Mouse (Mus musculus) midbrain, embryonic 15.5 days (tissue): ENCODE data around the gene Mdk. TPM values are rescaled to one million over a fixed set of nuclear protein-coding genes. Genes with fewer than 3 reads are reported as not detected.

Source experiments
- ATAC-seq: fragments of 200-750 bp; cut with Nextera tagmentation; replicated peaks from 2 replicates; pipeline ENCODE4 v1.8.0; 2017; ENCODE audit warnings: moderate TSS enrichment
- H3K27ac ChIP-seq: fragments of 300-500 bp; sonication (generic); 2 replicates; pipeline ENCODE4 v1.5.1; 2015; ENCODE audit warnings: mild to moderate bottlenecking, inconsistent platforms
- H3K27me3 ChIP-seq: fragments of 300-500 bp; sonication (generic); replicated peaks from 2 replicates; pipeline ENCODE4 v1.6.1; 2015; ENCODE audit warnings: inconsistent platforms
- H3K36me3 ChIP-seq: fragments of 300-500 bp; sonication (generic); replicated peaks from 2 replicates; pipeline ENCODE4 v1.6.1; 2015; ENCODE audit warnings: inconsistent platforms
- H3K4me1 ChIP-seq: fragments of 300-500 bp; sonication (generic); 2 replicates; pipeline ENCODE4 v1.6.1; 2015; ENCODE audit warnings: inconsistent platforms
- H3K4me2 ChIP-seq: fragments of 300-500 bp; sonication (generic); 2 replicates; pipeline ENCODE4 v1.6.1; 2015; ENCODE audit warnings: inconsistent platforms, mild to moderate bottlenecking, moderate library complexity
- H3K4me3 ChIP-seq: fragments of 300-500 bp; sonication (generic); 2 replicates; pipeline ENCODE4 v1.5.1; 2015; ENCODE audit warnings: mild to moderate bottlenecking, inconsistent platforms
- H3K9ac ChIP-seq: fragments of 300-500 bp; sonication (generic); 2 replicates; pipeline ENCODE4 v1.6.1; 2015; ENCODE audit warnings: mild to moderate bottlenecking, inconsistent platforms
- H3K9me3 ChIP-seq: fragments of 300-500 bp; sonication (generic); 2 replicates; pipeline ENCODE4 v1.6.1; 2016; ENCODE audit warnings: inconsistent platforms
- WGBS: fragments of 180-500 bp; shearing (Covaris S2); methylation state at CpG from one replicate; pipeline ENCODE4 v1.1.7; 2015; ENCODE audit warnings: mixed read lengths; 5-methylcytosine and 5-hydroxymethylcytosine counted together
- polyA plus RNA-seq: library from polyadenylated mRNA; unstranded; fragments of >200 nt; fragmentation: Nextera tagmentation; extraction: Ambion mirVana; gene quantifications from 2 replicates; pipeline ENCODE4 v1.2.1, GENCODE M21; 2015

Gene Mdk
- polyA plus RNA-seq, 1 experiment from 2014 or later: 132 TPM

GRCm38 (mm10) chr2:91955121-91955591 is 23.1 kb upstream of the Mdk start:
- WGBS: 85% methylated on average over 4 of the region's 4 CpGs
- Histone ChIP-seq H3K4me1 (peaks cover 18% of the 10 kb centered on the region), H3K36me3 (no peaks in the 10 kb centered on the region), H3K9me3 (no peaks in the 10 kb centered on the region), H3K9ac (no peak overlapping the region), H3K4me3 (no peak overlapping the region), H3K4me2 (no peak overlapping the region), H3K27ac (no peak overlapping the region), H3K27me3 (no peaks in the 10 kb centered on the region)
- ATAC-seq: no peak

GRCm38 (mm10) chr2:91953825-91954224 is 21.7 kb upstream of the Mdk start:
- Histone ChIP-seq H3K36me3 (no peaks in the 10 kb centered on the region), H3K4me2 (no peak overlapping the region), H3K27me3 (no peaks in the 10 kb centered on the region), H3K9me3 (no peaks in the 10 kb centered on the region), H3K4me1 (peaks cover 31% of the 10 kb centered on the region), H3K27ac (no peak overlapping the region), H3K4me3 (no peak overlapping the region), H3K9ac (no peak overlapping the region)
- no peak for ATAC-seq
- 26% methylated on average over 5 of the region's 5 CpGs for WGBS

DNA sequence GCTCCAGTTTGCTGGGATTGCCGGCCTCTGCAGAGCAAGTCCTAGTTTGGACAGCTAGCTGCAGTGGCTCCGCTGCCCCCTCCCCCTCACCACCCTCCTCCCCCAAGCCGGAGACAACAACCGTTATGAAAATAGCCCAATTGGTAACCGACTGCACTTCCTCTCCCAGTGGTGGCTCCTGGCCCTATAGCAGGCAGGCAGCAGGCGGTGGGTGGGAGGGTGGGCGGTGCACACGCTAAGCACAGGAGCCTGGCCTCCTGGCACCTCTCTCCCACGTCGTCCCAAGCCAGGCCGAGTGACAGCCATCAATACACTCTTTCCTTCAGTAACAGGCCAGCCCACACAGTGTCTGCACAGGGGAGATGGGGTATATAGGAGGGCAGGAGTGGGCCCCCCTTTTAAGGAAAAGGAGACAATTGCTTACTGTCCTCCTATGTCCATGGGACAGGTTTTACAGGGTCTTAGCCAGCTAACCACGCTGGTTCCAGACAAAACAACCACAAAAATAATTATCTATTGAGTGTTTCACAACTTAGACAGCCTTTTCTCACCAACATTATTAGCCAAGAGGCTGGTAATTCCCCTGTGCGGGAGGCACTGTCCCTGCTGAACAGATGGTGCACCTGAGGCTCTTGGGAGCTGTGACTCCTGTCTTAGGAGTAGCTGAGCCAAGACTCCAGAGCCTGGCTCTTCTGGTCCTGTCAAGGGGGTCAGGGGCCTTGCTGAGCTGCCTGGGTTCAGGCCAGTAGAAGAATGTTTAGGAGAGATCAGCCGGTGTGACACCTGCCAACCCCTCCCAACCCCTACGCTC is 18.4 kb upstream of the Mdk start:
- Histone ChIP-seq H3K27me3 (no peaks in the 10 kb centered on the region), H3K4me1 (peaks cover 35% of the 10 kb centered on the region), H3K4me2 (peak overlapping the region; percentile 21), H3K9ac (no peak overlapping the region), H3K9me3 (no peaks in the 10 kb centered on the region), H3K27ac (peak overlapping the region; percentile 62), H3K36me3 (no peaks in the 10 kb centered on the region), H3K4me3 (no peak overlapping the region)
- peak; percentile 32; the same call in 1 of the 2 replicates for ATAC-seq
- whole genome bisulfite sequencing: 20% methylated on average over 15 of the region's 15 CpGs

DNA sequence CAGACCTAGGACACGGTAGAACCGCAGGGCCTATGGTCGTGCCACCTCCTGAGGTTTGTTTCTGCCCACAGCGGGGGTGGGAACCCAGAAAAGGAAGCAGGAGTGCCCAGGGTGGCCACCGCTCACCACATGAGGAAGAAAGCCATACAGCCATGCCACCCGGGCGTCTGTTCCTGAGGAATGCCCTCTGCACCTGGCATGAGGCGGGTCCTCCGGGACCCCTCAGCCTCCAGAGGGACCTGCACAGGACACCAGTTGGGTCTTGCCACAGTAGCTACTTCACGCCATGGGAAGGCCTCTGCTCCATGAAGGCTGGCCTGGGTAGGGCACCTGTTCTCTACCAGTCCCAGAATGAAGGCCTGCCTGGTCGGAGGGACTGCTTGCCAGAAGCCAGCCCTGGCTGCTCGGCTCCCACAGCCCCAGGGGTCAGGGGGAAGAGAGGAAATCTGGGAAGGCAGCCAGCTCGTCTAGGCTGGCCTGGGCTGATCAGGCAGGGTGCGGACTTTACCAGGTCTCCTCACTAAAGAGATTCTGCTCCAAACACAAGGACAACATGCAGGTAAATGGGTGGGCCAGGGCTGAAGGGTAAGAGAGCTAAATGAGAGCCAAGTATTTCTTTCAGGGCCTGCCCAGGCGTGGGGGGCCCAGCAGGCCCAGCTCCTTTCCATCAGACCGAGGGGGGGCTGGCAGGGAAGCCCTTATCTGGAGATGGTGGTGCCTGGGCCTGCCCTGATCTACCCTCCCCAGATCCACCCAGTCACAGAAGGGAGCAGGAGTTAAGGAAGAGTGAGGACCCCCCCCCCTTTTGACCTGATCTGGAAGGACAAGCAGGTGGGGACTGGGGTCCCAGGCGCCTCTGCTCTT is 17.5 kb upstream of the Mdk start:
- H3K27me3 ChIP-seq: 0 out of 2 replicates have a peak, but pooled peaks cover 2% of the 10 kb centered on the region
- no peaks in the 10 kb centered on the region for H3K36me3 ChIP-seq
- H3K9me3 ChIP-seq: no peaks in the 10 kb centered on the region
- peak overlapping the region; percentile 21 for H3K4me2 ChIP-seq
- H3K27ac ChIP-seq: peak overlapping the region; percentile 62
- ATAC-seq: peak; percentile 32
- peaks cover 36% of the 10 kb centered on the region for H3K4me1 ChIP-seq
- H3K4me3 ChIP-seq: no peak overlapping the region
- WGBS: 67% methylated on average over 16 of the region's 17 CpGs
- no peak overlapping the region for H3K9ac ChIP-seq

GRCm38 (mm10) chr2:91948792-91949241 is 16.7 kb upstream of the Mdk start:
- WGBS: 66% methylated on average over 3 of the region's 3 CpGs
- H3K9ac ChIP-seq: no peak overlapping the region
- no peaks in the 10 kb centered on the region for H3K36me3 ChIP-seq
- no peak overlapping the region for H3K4me3 ChIP-seq
- ATAC-seq: no peak
- no peak overlapping the region for H3K27ac ChIP-seq
- no peak overlapping the region for H3K4me2 ChIP-seq
- H3K4me1 ChIP-seq: peaks cover 41% of the 10 kb centered on the region
- H3K27me3 ChIP-seq: 0 out of 2 replicates have a peak, but pooled peaks cover 2% of the 10 kb centered on the region
- no peaks in the 10 kb centered on the region for H3K9me3 ChIP-seq

DNA sequence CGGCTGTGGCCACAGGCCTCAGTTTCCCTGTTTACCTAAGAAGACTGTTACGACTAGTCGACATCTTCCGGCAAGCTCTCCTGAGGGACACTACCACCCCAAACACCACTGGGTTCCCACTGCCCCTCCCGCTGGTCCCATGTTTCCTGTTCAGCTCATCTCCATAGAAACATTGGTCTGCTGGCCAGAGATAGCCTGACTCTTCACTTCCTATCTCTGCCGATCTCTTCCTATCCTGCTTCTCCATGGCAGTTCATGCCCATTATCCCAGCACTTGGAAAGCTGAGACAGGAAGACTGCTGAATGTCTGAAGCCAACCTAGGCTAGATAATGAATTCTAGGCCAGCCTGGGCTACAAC is 16.0 kb upstream of the Mdk start:
- Histone ChIP-seq H3K4me3 (no peak overlapping the region), H3K36me3 (no peaks in the 10 kb centered on the region), H3K4me2 (no peak overlapping the region), H3K4me1 (peaks cover 41% of the 10 kb centered on the region), H3K9me3 (no peaks in the 10 kb centered on the region), H3K27ac (no peak overlapping the region), H3K9ac (no peak overlapping the region), H3K27me3 (0 out of 2 replicates have a peak, but pooled peaks cover 2% of the 10 kb centered on the region)
- ATAC-seq: no peak
- 78% methylated on average over 6 of the region's 6 CpGs for WGBS

GRCm38 (mm10) chr2:91947397-91948150 is 15.5 kb upstream of the Mdk start:
- Histone ChIP-seq H3K4me3 (no peak overlapping the region), H3K9ac (no peak overlapping the region), H3K27ac (no peak overlapping the region), H3K4me1 (peaks cover 41% of the 10 kb centered on the region), H3K27me3 (0 out of 2 replicates have a peak, but pooled peaks cover 2% of the 10 kb centered on the region), H3K4me2 (no peak overlapping the region), H3K9me3 (no peaks in the 10 kb centered on the region), H3K36me3 (no peaks in the 10 kb centered on the region)
- WGBS: 49% methylated on average over 11 of the region's 11 CpGs
- no peak for ATAC-seq

- Histone ChIP-seq H3K27ac (no peak overlapping the region), H3K4me2 (no peak overlapping the region), H3K9me3 (no peaks in the 10 kb centered on the region), H3K4me1 (peaks cover 41% of the 10 kb centered on the region), H3K4me3 (no peak overlapping the region), H3K36me3 (no peaks in the 10 kb centered on the region), H3K27me3 (0 out of 2 replicates have a peak, but pooled peaks cover 2% of the 10 kb centered on the region), H3K9ac (no peak overlapping the region)
- WGBS: 64% methylated on average over 6 of the region's 6 CpGs
- no peak for ATAC-seq
These were observed 14.7 kb upstream of the Mdk start for GRCm38 (mm10) chr2:91946836-91947235.

GRCm38 (mm10) chr2:91945483-91945882 is 13.4 kb upstream of the Mdk start, which contains the start of gene Gm9821:
TSS of gene Gm9821 (plus strand) at chr2:91945703.
- peaks cover 37% of the 10 kb centered on the region for H3K4me1 ChIP-seq
- H3K4me2 ChIP-seq: no peak within 1 kb of the TSS
- no peak within 1 kb of the TSS for H3K4me3 ChIP-seq
- no peak within 1 kb of the TSS for H3K27ac ChIP-seq
- H3K9ac ChIP-seq: no peak within 1 kb of the TSS
- H3K27me3 ChIP-seq: 0 out of 2 replicates have a peak, but pooled peaks cover 2% of the 10 kb centered on the region
- H3K36me3 ChIP-seq: no peaks in the 10 kb centered on the region
- no peaks in the 10 kb centered on the region for H3K9me3 ChIP-seq
- ATAC-seq: no peak
- 80% methylated on average over 18 of the region's 18 CpGs for WGBS

DNA sequence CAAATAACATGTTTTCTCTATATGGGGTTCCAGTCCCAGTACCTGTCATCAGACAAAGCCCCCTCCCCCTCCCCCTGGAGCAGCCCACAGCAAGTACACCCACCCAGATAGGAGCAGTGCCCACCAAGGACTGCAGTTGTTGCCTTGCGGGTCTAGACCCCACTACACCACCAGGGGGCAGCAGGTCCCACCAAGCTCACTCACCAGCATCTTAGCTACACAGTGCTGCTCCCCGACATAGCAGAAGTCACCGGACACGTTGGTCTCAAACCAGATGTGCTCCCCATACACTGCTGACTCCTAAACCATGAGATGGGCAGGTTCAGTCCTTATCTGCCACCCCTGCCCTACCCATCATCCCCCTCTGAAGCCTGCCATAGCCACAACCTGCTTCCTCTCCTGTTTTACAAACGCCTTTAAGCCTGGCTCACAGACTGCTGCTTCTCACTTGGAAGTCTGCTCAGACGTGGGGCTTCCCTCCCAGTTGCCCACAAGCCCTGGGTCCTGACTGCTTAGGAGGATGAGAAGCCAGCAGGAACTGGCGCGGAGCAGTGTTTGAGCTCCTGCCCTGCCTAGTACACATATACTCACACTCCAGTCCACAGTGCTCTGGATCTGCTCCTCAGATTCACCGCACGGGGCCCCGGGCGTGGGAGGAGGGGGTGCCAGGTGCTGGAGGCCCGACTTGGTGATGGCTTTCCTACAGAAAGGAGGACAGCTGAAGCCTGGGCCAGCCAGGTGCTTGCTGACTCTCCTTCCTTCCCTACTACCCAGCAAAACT is 12.3 kb upstream of the Mdk start:
- peak; percentile 68 for ATAC-seq
- H3K9ac ChIP-seq: no peak overlapping the region
- 46% methylated on average over 13 of the region's 13 CpGs for WGBS

DNA sequence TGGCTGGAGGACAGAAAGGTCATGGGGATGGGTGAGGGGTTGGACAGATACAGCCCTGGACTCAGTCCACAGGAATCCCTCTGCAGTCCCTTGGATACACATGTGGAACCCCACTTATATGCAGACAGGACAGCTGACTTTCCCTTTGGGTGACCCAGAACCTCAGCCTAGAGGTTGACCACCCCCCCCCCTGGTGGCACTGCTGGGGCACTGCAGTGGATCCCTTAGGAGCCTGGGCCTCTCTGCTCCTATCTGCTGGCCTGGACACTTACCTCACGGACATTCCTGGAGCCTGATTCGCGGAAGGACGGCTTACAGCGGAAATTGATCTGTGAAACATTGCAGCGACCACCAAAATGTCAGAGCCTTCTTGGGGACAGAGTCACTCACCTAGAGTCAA is 10.3 kb upstream of the Mdk start:
- Histone ChIP-seq H3K9ac (no peak overlapping the region), H3K4me2 (no peak overlapping the region), H3K36me3 (peaks cover 6% of the 10 kb centered on the region), H3K27me3 (0 out of 2 replicates have a peak, but pooled peaks cover 2% of the 10 kb centered on the region), H3K4me3 (no peak overlapping the region), H3K27ac (no peak overlapping the region), H3K4me1 (peaks cover 11% of the 10 kb centered on the region), H3K9me3 (no peaks in the 10 kb centered on the region)
- WGBS: 72% methylated on average over 6 of the region's 6 CpGs
- no peak for ATAC-seq

More for the DNA sequence above, 12.3 kb upstream of the Mdk start:
- Histone ChIP-seq H3K4me3 (no peak overlapping the region), H3K4me2 (no peak overlapping the region), H3K36me3 (no peaks in the 10 kb centered on the region; the same call in 1 of the 2 replicates), H3K4me1 (peaks cover 26% of the 10 kb centered on the region), H3K9me3 (no peaks in the 10 kb centered on the region), H3K27me3 (0 out of 2 replicates have a peak, but pooled peaks cover 2% of the 10 kb centered on the region), H3K27ac (no peak overlapping the region)
